10 mouse cellular contexts compared by ENCODE assay signal in the genomic region with DNA sequence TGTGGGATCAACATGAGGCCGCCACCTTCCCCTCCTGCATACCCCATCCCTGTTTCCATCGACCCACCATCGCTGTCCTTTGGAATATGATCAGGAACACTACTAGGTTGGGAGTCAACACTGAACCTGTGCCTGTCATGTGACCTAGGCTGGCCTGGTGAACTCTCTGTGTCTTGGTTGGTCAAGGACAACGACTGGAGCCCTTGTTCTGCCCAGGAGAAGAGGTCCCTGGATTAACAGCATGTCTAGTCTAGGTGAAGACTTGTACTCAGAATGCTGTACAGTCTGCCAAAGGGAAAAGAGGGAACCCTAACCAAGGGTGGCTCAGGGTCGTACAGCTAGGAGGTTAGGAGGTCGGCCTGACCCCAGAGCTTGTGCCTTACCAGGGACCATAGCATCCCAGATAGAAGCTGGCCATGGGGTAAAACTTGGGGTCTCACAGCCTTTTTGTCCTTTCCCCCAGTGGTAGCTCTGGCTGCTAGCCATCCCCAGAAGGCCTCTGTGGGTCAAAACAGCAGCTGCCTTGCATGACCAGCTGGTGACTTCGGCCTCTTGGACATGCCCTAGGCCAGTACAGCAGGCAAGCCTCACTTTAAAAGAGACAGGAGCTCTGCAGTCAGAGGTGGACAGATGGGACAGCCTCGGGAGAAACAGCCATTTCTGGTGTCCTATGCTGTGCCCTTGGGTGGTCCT. TPM values are rescaled to one million over a fixed set of nuclear protein-coding genes. Genes with fewer than 3 reads are reported as not detected.
A peak's percentile ranks its signal among the peaks of the same experiment; 100 is the strongest.
DNase-seq lines count a peak whose midpoint lies in the region; ATAC-seq and TF ChIP-seq lines count a peak whose summit lies in the region.
"Had no signal": no experiment of that assay in that cellular context is flagged by ENCODE, and none has a peak within 500 bp of the region (broad histone marks: within the 10 kb centered on the region; RNA-seq: fewer than 3 reads in every experiment).

No protein-coding gene starts in this region.

- H3K4me3 ChIP-seq in G1E (ENCODE audit: low read depth, low read length), result peak overlapping the region; percentile 72; the same call in 1 of the 2 replicates
- H3K4me3 ChIP-seq in hindbrain, embryonic 12.5 days, result no peak overlapping the region
- peak overlapping the region; percentile 69 for H3K4me3 ChIP-seq in liver, embryonic 12.5 days

- WGBS in hindbrain, embryonic 12.5 days, result 71% methylated on average over 8 of the region's 8 CpGs
- WGBS in liver, embryonic 12.5 days (ENCODE audit: insufficient replicate concordance), result 61% methylated on average over 8 of the region's 8 CpGs

- no peak overlapping the region for H3K9ac ChIP-seq in hindbrain, embryonic 12.5 days
- H3K9ac ChIP-seq in liver, embryonic 12.5 days, result peak overlapping the region; percentile 87

- peak; percentile 94 for DNase-seq in heart, adult 11 months
- no peak for DNase-seq in heart, postnatal 36 days
- DNase-seq in G1E (ENCODE audit: low spot score), result no peak
- DNase-seq in frontal cortex, postnatal 25 days (ENCODE audit: low spot score in 2 of 2), result no peak
- DNase-seq in urinary bladder, postnatal 36 days (ENCODE audit: low spot score in 2 of 2), result no peak
- DNase-seq in retina, postnatal 1 day, result no peak

- intact Hi-C loops in heart, postnatal 36 days (cut with DNase I), result loop anchor here (2.0 kb wide), 1 partner anchor 55 kb away; no protein-coding TSS in a partner anchor

- TF ChIP-seq CTCF in G1E (IDR thresholded peaks at IDR 0.05; ENCODE audit: low read depth, low read length), result no peak

- no peaks in the 10 kb centered on the region for H3K9me3 ChIP-seq in G1E (replicated peaks)
- no peaks in the 10 kb centered on the region for H3K9me3 ChIP-seq in hindbrain, embryonic 12.5 days (replicated peaks)
- no peaks in the 10 kb centered on the region for H3K9me3 ChIP-seq in liver, embryonic 12.5 days (replicated peaks)

- H3K36me3 ChIP-seq in G1E (replicated peaks), result peaks cover 2% of the 10 kb centered on the region
- no peaks in the 10 kb centered on the region for H3K36me3 ChIP-seq in hindbrain, embryonic 12.5 days
- H3K36me3 ChIP-seq in liver, embryonic 12.5 days, result no peaks in the 10 kb centered on the region

- H3K27ac ChIP-seq in hindbrain, embryonic 12.5 days, result peak overlapping the region; percentile 92
- peak overlapping the region; percentile 99 for H3K27ac ChIP-seq in liver, embryonic 12.5 days

- no peak for ATAC-seq in G1E (ENCODE audit: extremely low read depth, insufficient number of reproducible peaks, low FRiP score, poor library complexity, severe bottlenecking)
- ATAC-seq in hindbrain, embryonic 12.5 days (ENCODE audit: low FRiP score), result no peak
- no peak for ATAC-seq in liver, embryonic 12.5 days

- no peaks in the 10 kb centered on the region for H3K27me3 ChIP-seq in G1E (ENCODE audit: insufficient read depth, low read length)
- H3K27me3 ChIP-seq in hindbrain, embryonic 12.5 days, result no peaks in the 10 kb centered on the region
- no peaks in the 10 kb centered on the region for H3K27me3 ChIP-seq in liver, embryonic 12.5 days (replicated peaks)

- no peak overlapping the region for H3K4me2 ChIP-seq in hindbrain, embryonic 12.5 days (replicated peaks)
- H3K4me2 ChIP-seq in liver, embryonic 12.5 days, result peak overlapping the region; percentile 98

- H3K4me1 ChIP-seq in G1E (ENCODE audit: insufficient read depth, low read depth, low read length), result peaks cover 74% of the 10 kb centered on the region
- H3K4me1 ChIP-seq in hindbrain, embryonic 12.5 days, result peaks cover 27% of the 10 kb centered on the region
- peaks cover 79% of the 10 kb centered on the region for H3K4me1 ChIP-seq in liver, embryonic 12.5 days

RNA-seq across cellular contexts. Expression of a gene that starts 30.0 kb away (rescaled TPM):
- total RNA-seq in heart, postnatal 36 days (2021), result under 1 TPM; 0.67 to 0.76 TPM
- total RNA-seq in G1E (2014; fragmentation: Nextera tagmentation), result not detected in 2 replicates
- total RNA-seq in G1E (2017), result 0.29 and 0.33 TPM in 2 replicates
- polyA plus RNA-seq in G1E (2012), result not detected in 2 replicates
- polyA plus RNA-seq in hindbrain, embryonic 12.5 days (2016; fragmentation: Nextera tagmentation; extraction: Ambion mirVana), result 1.9 and 2.2 TPM in 2 replicates
- polyA plus RNA-seq in liver, embryonic 12.5 days (2016; fragmentation: Nextera tagmentation; extraction: Ambion mirVana), result 0.18 and 0.19 TPM in 2 replicates
- total RNA-seq: CH12.LX; granulocyte monocyte progenitor cell, adult 5-6 weeks had no signal

RNA-seq across cellular contexts. Expression of a gene that starts 34.2 kb away (rescaled TPM):
- total RNA-seq in heart, postnatal 36 days (2021), result 10 to 100 TPM; 23.4 to 27.8 TPM
- 27.5 and 29.4 TPM in 2 replicates for total RNA-seq in G1E (2014; fragmentation: Nextera tagmentation)
- total RNA-seq in G1E (2017), result 18.9 and 26.0 TPM in 2 replicates
- 66.9 and 69.6 TPM in 2 replicates for polyA plus RNA-seq in G1E (2012)
- polyA plus RNA-seq in hindbrain, embryonic 12.5 days (2016; fragmentation: Nextera tagmentation; extraction: Ambion mirVana), result 97.2 and 102 TPM in 2 replicates
- 45.4 and 48.6 TPM in 2 replicates for polyA plus RNA-seq in liver, embryonic 12.5 days (2016; fragmentation: Nextera tagmentation; extraction: Ambion mirVana)

RNA-seq across cellular contexts. Expression of a gene that starts 56.7 kb away (rescaled TPM):
- total RNA-seq in heart, postnatal 36 days (2021), result 1 to 10 TPM; 7.3 to 8.1 TPM
- total RNA-seq in G1E (2014; fragmentation: Nextera tagmentation) (14.6 and 17.9 TPM in 2 replicates), G1E (2017) (15.2 and 19.3 TPM in 2 replicates)
- polyA plus RNA-seq in G1E (2012), result 28.4 and 38.8 TPM in 2 replicates
- 38.9 and 40.6 TPM in 2 replicates for polyA plus RNA-seq in hindbrain, embryonic 12.5 days (2016; fragmentation: Nextera tagmentation; extraction: Ambion mirVana)
- polyA plus RNA-seq in liver, embryonic 12.5 days (2016; fragmentation: Nextera tagmentation; extraction: Ambion mirVana), result 41.0 and 41.7 TPM in 2 replicates
